Mouse (Mus musculus) limb, embryonic 15.5 days (tissue): ENCODE data around the gene Gm20388. TPM values are rescaled to one million over a fixed set of nuclear protein-coding genes. Genes with fewer than 3 reads are reported as not detected.

Source experiments
- ATAC-seq: fragments of 200-750 bp; cut with Nextera tagmentation; 2 replicates; pipeline ENCODE4 v1.8.0; 2017; ENCODE audit warnings: low read depth, moderate TSS enrichment; ENCODE audit not compliant: insufficient number of reproducible peaks, low FRiP score, low TSS enrichment
- H3K27ac ChIP-seq: fragments of 300-500 bp; sonication (generic); 2 replicates; pipeline ENCODE4 v1.5.1; 2015; ENCODE audit warnings: moderate library complexity, mild to moderate bottlenecking, inconsistent platforms
- H3K27me3 ChIP-seq: fragments of 300-500 bp; sonication (generic); 2 replicates; pipeline ENCODE4 v1.6.1; 2015; ENCODE audit warnings: inconsistent platforms
- H3K36me3 ChIP-seq: fragments of 300-500 bp; sonication (generic); 2 replicates; pipeline ENCODE4 v1.6.1; 2015; ENCODE audit warnings: inconsistent platforms
- H3K4me1 ChIP-seq: fragments of 300-500 bp; sonication (generic); 2 replicates; pipeline ENCODE4 v1.6.1; 2015; ENCODE audit warnings: inconsistent platforms
- H3K4me2 ChIP-seq: fragments of 300-500 bp; sonication (generic); 2 replicates; pipeline ENCODE4 v1.6.1; 2015; ENCODE audit warnings: mild to moderate bottlenecking, inconsistent platforms
- H3K4me3 ChIP-seq: fragments of 300-500 bp; sonication (generic); 2 replicates; pipeline ENCODE4 v1.5.1; 2015; ENCODE audit warnings: mild to moderate bottlenecking, inconsistent platforms
- H3K9ac ChIP-seq: fragments of 300-500 bp; sonication (generic); 2 replicates; pipeline ENCODE4 v1.6.1; 2015; ENCODE audit warnings: inconsistent platforms
- H3K9me3 ChIP-seq: fragments of 300-500 bp; sonication (generic); 2 replicates; pipeline ENCODE4 v1.6.1; 2016; ENCODE audit warnings: inconsistent platforms
- WGBS: fragments of 180-500 bp; shearing (Covaris S2); methylation state at CpG from one replicate; pipeline ENCODE4 v1.1.7; 2015; 5-methylcytosine and 5-hydroxymethylcytosine counted together
- polyA plus RNA-seq: library from polyadenylated mRNA; unstranded; fragments of >200 nt; fragmentation: Nextera tagmentation; extraction: Ambion mirVana; gene quantifications from 2 replicates; pipeline ENCODE4 v1.2.1, GENCODE M21; 2015

The Gm20388 gene
- polyA plus RNA-seq, 1 experiment from 2014 or later = 4.9 TPM

DNA sequence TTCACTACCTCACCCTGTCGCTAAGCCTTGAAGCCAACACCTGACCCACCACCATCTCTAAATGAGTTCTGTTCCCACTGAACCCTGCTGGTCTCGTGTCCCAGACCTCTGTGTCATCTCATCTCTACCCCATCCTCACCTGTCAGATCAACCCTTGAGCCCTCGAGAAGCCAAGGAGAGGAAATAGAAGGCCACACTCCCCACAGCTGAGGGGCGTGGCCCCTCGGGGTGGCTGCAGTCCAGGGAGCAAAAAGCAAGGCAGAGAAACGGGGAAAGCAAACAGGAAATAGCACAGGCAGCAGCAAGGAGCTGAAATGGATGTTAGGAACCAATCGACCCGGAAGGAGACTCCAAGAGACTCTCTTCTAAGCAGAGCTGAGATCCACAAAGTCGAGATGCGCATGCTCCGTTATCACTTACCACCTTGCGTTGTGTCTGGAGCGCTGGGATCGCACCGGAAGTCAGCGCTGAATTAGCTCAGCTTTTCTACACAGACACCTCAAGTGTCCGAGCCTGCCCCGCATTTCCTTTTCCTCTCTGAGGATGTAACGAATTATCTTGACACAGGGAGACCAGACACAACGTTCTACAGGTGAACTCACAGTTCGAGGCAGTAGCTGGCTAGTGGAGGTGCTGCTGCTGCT is 3876.7 kb downstream of the Gm20388 start:
- Histone ChIP-seq H3K4me2 (no peak overlapping the region), H3K4me3 (no peak overlapping the region), H3K9ac (no peak overlapping the region), H3K9me3 (no peaks in the 10 kb centered on the region), H3K27me3 (no peaks in the 10 kb centered on the region; the same call in 1 of the 2 replicates), H3K4me1 (peaks cover 10% of the 10 kb centered on the region), H3K27ac (no peak overlapping the region), H3K36me3 (no peaks in the 10 kb centered on the region)
- 49% methylated on average over 21 of the region's 21 CpGs for WGBS
- ATAC-seq = no peak

DNA sequence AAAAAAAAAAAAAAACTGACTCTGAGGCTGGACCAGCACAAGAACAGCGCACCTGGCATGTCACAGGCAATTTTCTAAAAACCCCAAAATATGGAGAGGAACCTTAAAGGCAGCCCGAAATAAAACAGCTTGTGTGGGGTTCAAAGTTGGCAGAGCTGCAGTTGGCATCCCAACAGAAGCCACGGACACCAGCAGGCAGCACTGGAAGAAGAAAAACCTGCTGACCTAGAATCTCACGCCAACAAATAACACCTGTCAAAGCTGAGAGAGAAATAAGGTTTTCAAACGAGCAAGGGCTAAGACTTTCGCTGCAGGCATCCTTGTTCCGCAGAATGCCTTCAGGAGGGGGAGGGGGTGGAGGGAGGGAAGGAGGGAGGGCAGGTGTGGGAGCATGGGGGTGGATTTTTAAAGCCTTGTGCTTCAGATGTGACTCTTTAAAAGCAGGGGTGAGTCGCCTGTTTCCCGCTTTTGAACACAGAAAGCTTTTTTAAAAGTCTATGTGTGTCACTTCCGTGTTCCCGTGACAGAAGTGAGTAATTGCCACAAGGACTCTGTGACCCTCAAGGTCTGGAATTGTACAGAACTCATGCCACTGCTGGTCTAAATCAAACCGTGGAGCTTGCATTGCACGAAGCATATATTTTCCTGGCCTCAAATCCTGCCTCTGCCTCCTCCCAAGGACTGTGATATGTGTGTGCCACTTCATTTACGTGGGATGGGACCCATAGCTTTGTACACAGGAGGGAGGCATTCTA is 3878.0 kb downstream of the Gm20388 start:
- Histone ChIP-seq H3K9ac (no peak overlapping the region), H3K36me3 (no peaks in the 10 kb centered on the region), H3K27me3 (no peaks in the 10 kb centered on the region), H3K4me2 (no peak overlapping the region), H3K4me3 (no peak overlapping the region), H3K9me3 (no peaks in the 10 kb centered on the region), H3K4me1 (peaks cover 7% of the 10 kb centered on the region), H3K27ac (no peak overlapping the region; the same call in 1 of the 2 replicates)
- 39% methylated on average over 14 of the region's 14 CpGs for WGBS
- no peak for ATAC-seq

- Histone ChIP-seq H3K27ac (no peak overlapping the region), H3K9ac (no peak overlapping the region), H3K4me3 (no peak overlapping the region), H3K4me2 (no peak overlapping the region), H3K36me3 (no peaks in the 10 kb centered on the region), H3K4me1 (peaks cover 5% of the 10 kb centered on the region), H3K27me3 (no peaks in the 10 kb centered on the region), H3K9me3 (no peaks in the 10 kb centered on the region)
- ATAC-seq = no peak
- WGBS = 64% methylated on average over 9 of the region's 9 CpGs
These were observed 3878.8 kb downstream of the Gm20388 start for GRCm38 (mm10) chr8:123789461-123789860.

- WGBS = under 1% methylated on average over 4 of the region's 4 CpGs
- Histone ChIP-seq H3K27ac (no peak overlapping the region), H3K27me3 (no peaks in the 10 kb centered on the region), H3K4me3 (no peak overlapping the region), H3K9ac (no peak overlapping the region), H3K36me3 (no peaks in the 10 kb centered on the region), H3K4me2 (no peak overlapping the region), H3K9me3 (no peaks in the 10 kb centered on the region), H3K4me1 (peaks cover 7% of the 10 kb centered on the region)
- no peak for ATAC-seq
These were observed 3879.3 kb downstream of the Gm20388 start for GRCm38 (mm10) chr8:123789970-123790369.

GRCm38 (mm10) chr8:123791101-123791844 is 3880.6 kb downstream of the Gm20388 start:
- H3K4me3 ChIP-seq = no peak overlapping the region
- no peaks in the 10 kb centered on the region for H3K27me3 ChIP-seq
- H3K4me1 ChIP-seq = peaks cover 7% of the 10 kb centered on the region
- H3K4me2 ChIP-seq = no peak overlapping the region
- ATAC-seq = no peak
- H3K9me3 ChIP-seq = no peaks in the 10 kb centered on the region
- 83% methylated on average over 16 of the region's 16 CpGs for WGBS
- H3K27ac ChIP-seq = no peak overlapping the region
- no peak overlapping the region for H3K9ac ChIP-seq
- H3K36me3 ChIP-seq = no peaks in the 10 kb centered on the region

- Histone ChIP-seq H3K4me1 (peaks cover 7% of the 10 kb centered on the region), H3K4me3 (no peak overlapping the region), H3K27me3 (no peaks in the 10 kb centered on the region), H3K36me3 (no peaks in the 10 kb centered on the region), H3K9ac (no peak overlapping the region), H3K4me2 (no peak overlapping the region), H3K27ac (no peak overlapping the region), H3K9me3 (no peaks in the 10 kb centered on the region)
- WGBS = 80% methylated on average over 7 of the region's 7 CpGs
- no peak for ATAC-seq
These were observed 3881.2 kb downstream of the Gm20388 start for GRCm38 (mm10) chr8:123791845-123792225.

DNA sequence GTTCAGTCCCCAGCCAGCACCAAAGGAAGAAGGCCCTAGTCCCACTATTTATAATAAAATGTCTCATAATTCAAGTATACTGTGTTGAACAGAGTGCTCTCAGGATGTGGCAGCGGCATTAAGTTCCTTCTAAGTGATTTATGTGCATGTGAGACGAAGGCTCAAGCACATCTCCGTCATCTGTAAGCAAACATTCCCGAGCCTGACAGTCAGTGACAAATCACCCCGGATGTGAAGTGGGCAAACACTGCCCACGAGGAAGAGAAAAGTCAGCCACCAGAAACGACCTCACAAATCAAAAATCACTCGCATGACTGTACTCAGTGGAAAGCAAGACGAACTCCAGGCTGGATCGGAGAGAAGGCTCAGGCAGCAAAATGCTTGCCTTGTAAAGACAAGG is 3883.3 kb downstream of the Gm20388 start:
- no peaks in the 10 kb centered on the region for H3K27me3 ChIP-seq
- no peak overlapping the region for H3K4me2 ChIP-seq
- H3K9me3 ChIP-seq = no peaks in the 10 kb centered on the region
- no peak overlapping the region for H3K27ac ChIP-seq
- H3K9ac ChIP-seq = no peak overlapping the region
- H3K36me3 ChIP-seq = no peaks in the 10 kb centered on the region
- no peak overlapping the region for H3K4me3 ChIP-seq
- H3K4me1 ChIP-seq = 0 out of 2 replicates have a peak, but pooled peaks cover 2% of the 10 kb centered on the region
- ATAC-seq = no peak
- WGBS = 25% methylated on average over 10 of the region's 10 CpGs

DNA sequence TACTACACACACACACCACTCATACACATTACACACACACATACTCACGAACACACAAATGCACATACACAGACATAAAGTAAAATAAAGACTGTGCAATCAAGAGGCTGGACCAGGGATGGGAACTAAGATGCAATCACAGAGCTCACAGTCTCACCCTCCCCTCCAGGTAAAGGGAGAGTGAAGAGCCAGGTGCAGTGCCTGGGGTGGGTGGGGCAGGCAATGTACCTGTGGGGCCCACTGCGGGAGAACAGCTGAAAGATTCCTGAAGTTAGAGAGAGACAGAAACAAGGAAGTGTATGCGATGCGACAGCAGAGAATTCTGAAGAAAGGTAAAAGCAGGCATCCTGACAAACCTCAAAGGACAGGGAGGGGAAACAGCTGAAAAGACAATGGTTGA is 3884.1 kb downstream of the Gm20388 start:
- Histone ChIP-seq H3K9ac (no peak overlapping the region), H3K36me3 (no peaks in the 10 kb centered on the region), H3K27me3 (no peaks in the 10 kb centered on the region), H3K4me2 (no peak overlapping the region), H3K27ac (no peak overlapping the region), H3K4me3 (no peak overlapping the region), H3K9me3 (no peaks in the 10 kb centered on the region), H3K4me1 (0 out of 2 replicates have a peak, but pooled peaks cover 2% of the 10 kb centered on the region)
- 73% methylated on average over 4 of the region's 4 CpGs for WGBS
- ATAC-seq = no peak

DNA sequence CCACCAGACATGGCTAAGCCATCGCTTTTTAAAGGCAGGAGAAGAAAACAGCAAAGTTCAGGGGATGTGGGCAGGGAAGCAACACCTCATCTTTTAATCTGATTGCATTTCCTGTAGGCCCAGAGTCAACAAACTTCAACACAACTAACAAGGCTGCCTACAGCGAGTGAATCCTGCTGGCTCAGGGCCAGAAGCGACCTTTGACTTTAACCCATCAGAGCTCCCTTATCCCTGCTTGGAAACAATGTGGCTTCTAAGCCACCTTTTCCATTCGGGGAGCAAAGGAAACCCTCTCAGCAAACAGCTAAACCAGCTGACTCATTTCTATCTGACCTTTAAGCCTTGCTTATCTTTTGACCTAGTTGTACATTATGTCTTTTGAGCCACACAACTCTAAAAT is 3886.1 kb downstream of the Gm20388 start:
- Histone ChIP-seq H3K27ac (no peak overlapping the region), H3K9ac (no peak overlapping the region), H3K4me2 (no peak overlapping the region), H3K36me3 (no peaks in the 10 kb centered on the region), H3K27me3 (no peaks in the 10 kb centered on the region), H3K4me1 (0 out of 2 replicates have a peak, but pooled peaks cover 4% of the 10 kb centered on the region), H3K4me3 (no peak overlapping the region), H3K9me3 (no peaks in the 10 kb centered on the region)
- ATAC-seq = no peak
- 37% methylated on average over 4 of the region's 4 CpGs for WGBS

- no peak overlapping the region for H3K27ac ChIP-seq
- H3K9ac ChIP-seq = no peak overlapping the region
- 88% methylated on average over 15 of the region's 15 CpGs for WGBS
- H3K36me3 ChIP-seq = no peaks in the 10 kb centered on the region
- H3K27me3 ChIP-seq = no peaks in the 10 kb centered on the region
- 0 out of 2 replicates have a peak, but pooled peaks cover 4% of the 10 kb centered on the region for H3K4me1 ChIP-seq
- H3K4me3 ChIP-seq = no peak overlapping the region
- H3K9me3 ChIP-seq = no peaks in the 10 kb centered on the region
- no peak for ATAC-seq
- no peak overlapping the region for H3K4me2 ChIP-seq
These were observed 3887.3 kb downstream of the Gm20388 start for GRCm38 (mm10) chr8:123797928-123798327.

DNA sequence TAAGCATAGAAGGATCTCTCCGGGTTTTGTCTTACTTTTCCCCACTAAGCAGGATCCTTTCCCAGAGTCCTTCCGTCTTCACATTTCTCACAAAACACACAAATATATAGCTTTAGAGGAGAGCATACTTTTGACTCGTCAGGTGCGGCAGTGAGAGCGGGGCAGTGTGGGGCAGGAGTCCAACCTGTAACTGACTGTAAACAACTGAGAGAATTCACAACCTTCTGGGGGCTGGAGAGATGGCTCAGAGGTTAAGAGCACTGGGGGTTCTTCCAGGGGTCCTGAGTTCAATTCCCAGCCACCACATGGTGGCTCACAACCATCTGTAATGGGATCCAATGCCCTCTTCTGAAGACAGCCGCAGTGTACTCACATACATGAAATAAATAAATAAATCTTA is 3888.8 kb downstream of the Gm20388 start:
- Histone ChIP-seq H3K36me3 (no peaks in the 10 kb centered on the region), H3K9me3 (no peaks in the 10 kb centered on the region), H3K27me3 (no peaks in the 10 kb centered on the region), H3K4me3 (no peak overlapping the region), H3K27ac (no peak overlapping the region), H3K9ac (no peak overlapping the region), H3K4me2 (no peak overlapping the region), H3K4me1 (0 out of 2 replicates have a peak, but pooled peaks cover 4% of the 10 kb centered on the region)
- ATAC-seq = no peak
- WGBS = 61% methylated on average over 6 of the region's 6 CpGs

DNA sequence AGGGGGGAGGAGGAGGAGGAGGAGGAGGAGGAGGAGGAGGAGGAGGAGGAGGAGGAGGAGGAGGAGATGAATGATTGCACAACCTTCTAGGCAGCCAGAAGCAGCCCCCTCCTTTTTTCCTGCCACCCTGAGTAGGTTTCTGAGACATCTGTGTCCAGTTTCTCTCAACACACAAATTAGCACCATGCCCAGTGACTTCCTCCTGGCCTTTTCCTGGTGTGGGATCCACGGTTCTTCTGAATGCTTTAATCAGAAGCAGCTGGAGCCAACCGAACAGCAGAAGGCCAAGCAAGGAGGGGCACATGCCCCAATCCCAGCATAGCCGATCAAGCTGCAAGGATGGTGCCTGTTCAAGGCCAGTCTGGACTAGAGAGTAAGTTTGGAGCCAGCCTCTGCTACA is 3889.2 kb downstream of the Gm20388 start:
- H3K27me3 ChIP-seq = no peaks in the 10 kb centered on the region
- no peak overlapping the region for H3K4me2 ChIP-seq
- no peaks in the 10 kb centered on the region for H3K9me3 ChIP-seq
- H3K4me3 ChIP-seq = no peak overlapping the region
- no peak for ATAC-seq
- WGBS = 13% methylated on average over 3 of the region's 3 CpGs
- H3K36me3 ChIP-seq = no peaks in the 10 kb centered on the region
- no peak overlapping the region for H3K9ac ChIP-seq
- no peak overlapping the region for H3K27ac ChIP-seq
- H3K4me1 ChIP-seq = 0 out of 2 replicates have a peak, but pooled peaks cover 2% of the 10 kb centered on the region
